Mouse (Mus musculus): ENCODE measurements at regions not wholly inside any gene's neighbourhood (a gene's known extent, or its start where the extent isn't known, plus 50 kb on each side); places are given as distances from the start of the nearest gene placed in this dataset.

- TF ChIP-seq CTCF (IDR thresholded peaks at IDR 0.05; ENCODE audit: borderline replicate concordance, extremely low read depth, insufficient read depth, insufficient read length) (no peak), POLR2A (IDR thresholded peaks at IDR 0.05; ENCODE audit: borderline replicate concordance, extremely low read depth, insufficient read depth, insufficient read length, poor library complexity, severe bottlenecking) (no peak)
Observed at GRCm38 (mm10) chr1:168708161-168708865, 276.2 kb upstream of the Pbx1 start.
